ENCODE assay signal across 18 mouse cellular contexts in genomic region chr12:77138506-77139201, GRCm38 (mm10).
DNase-seq lines count a peak whose midpoint lies in the region; ATAC-seq and TF ChIP-seq lines count a peak whose summit lies in the region.
"Had no signal": no experiment of that assay in that cellular context is flagged by ENCODE, and none has a peak within 500 bp of the region (broad histone marks: within the 10 kb centered on the region; RNA-seq: fewer than 3 reads in every experiment).

No protein-coding gene starts in this region.

- peak overlapping the region; percentile 80 for H3K27ac ChIP-seq in MEL (ENCODE audit: control insufficient read depth, low read depth, low read length)
- no peak overlapping the region for H3K27ac ChIP-seq in midbrain, embryonic 13.5 days
- H3K27ac ChIP-seq: embryonic facial prominence, embryonic 12.5 days; hindbrain, embryonic 14.5 days; midbrain, embryonic 12.5 days; neural tube, embryonic 12.5 days had no signal

- H3K9me3 ChIP-seq in MEL (replicated peaks; ENCODE audit: insufficient read depth, low read length) = no peaks in the 10 kb centered on the region
- H3K9me3 ChIP-seq in midbrain, embryonic 13.5 days = no peaks in the 10 kb centered on the region
- H3K9me3 ChIP-seq: embryonic facial prominence, embryonic 12.5 days; G1E; midbrain, embryonic 12.5 days; neural tube, embryonic 12.5 days had no signal

- no peak overlapping the region for H3K4me2 ChIP-seq in midbrain, embryonic 13.5 days (replicated peaks)
- H3K4me2 ChIP-seq: embryonic facial prominence, embryonic 12.5 days; hindbrain, embryonic 14.5 days; midbrain, embryonic 12.5 days; neural tube, embryonic 12.5 days had no signal

- TF ChIP-seq RAD21 in MEL (IDR thresholded peaks at IDR 0.05; ENCODE audit: low read depth, low read length) = no peak

- peaks cover 0 to 68% of the 10 kb centered on the region in 2 experiments; a peak in 2 of 4 replicates for H3K36me3 ChIP-seq in MEL (ENCODE audit: control insufficient read depth in 1 of 2, insufficient read depth in 2 of 2, low read length in 2 of 2)
- no peaks in the 10 kb centered on the region for H3K36me3 ChIP-seq in midbrain, embryonic 13.5 days
- H3K36me3 ChIP-seq: embryonic facial prominence, embryonic 12.5 days; G1E; midbrain, embryonic 12.5 days; neural tube, embryonic 12.5 days had no signal

- H3K4me1 ChIP-seq in MEL (ENCODE audit: control insufficient read depth in 1 of 2, insufficient read depth in 2 of 2, low read length in 2 of 2) = peaks cover 27 to 52% of the 10 kb centered on the region in 2 experiments
- H3K4me1 ChIP-seq in midbrain, embryonic 13.5 days (replicated peaks) = no peaks in the 10 kb centered on the region
- H3K4me1 ChIP-seq: embryonic facial prominence, embryonic 12.5 days; midbrain, embryonic 12.5 days; neural tube, embryonic 12.5 days had no signal

- intact Hi-C loops in left cerebral cortex, postnatal 14 days (cut with DNase I) = no loop called here

- H3K9ac ChIP-seq in MEL (ENCODE audit: control insufficient read depth, low read depth, low read length, poor library complexity, severe bottlenecking) = peak overlapping the region; percentile 46
- H3K9ac ChIP-seq in midbrain, embryonic 13.5 days (replicated peaks) = no peak overlapping the region
- H3K9ac ChIP-seq: embryonic facial prominence, embryonic 12.5 days; hindbrain, embryonic 14.5 days; midbrain, embryonic 12.5 days; neural tube, embryonic 12.5 days had no signal

- H3K27me3 ChIP-seq in MEL (ENCODE audit: control insufficient read depth in 1 of 2, insufficient read depth in 2 of 2, low read length in 2 of 2) = no peaks in the 10 kb centered on the region
- H3K27me3 ChIP-seq in midbrain, embryonic 13.5 days = no peaks in the 10 kb centered on the region
- H3K27me3 ChIP-seq: embryonic facial prominence, embryonic 12.5 days; midbrain, embryonic 12.5 days; neural tube, embryonic 12.5 days had no signal

- H3K79me2 ChIP-seq in MEL (ENCODE audit: control insufficient read depth, insufficient read depth, low read length, poor library complexity) = no peaks in the 10 kb centered on the region

- 83% methylated on average over 11 of the region's 11 CpGs for WGBS in midbrain, embryonic 13.5 days

- H3K4me3 ChIP-seq in MEL (ENCODE audit: control insufficient read depth in 1 of 2, insufficient read depth in 1 of 2, low read depth in 2 of 2, low read length in 2 of 2) = no peak overlapping the region
- no peak overlapping the region for H3K4me3 ChIP-seq in midbrain, embryonic 13.5 days (replicated peaks)
- H3K4me3 ChIP-seq: embryonic facial prominence, embryonic 12.5 days; midbrain, embryonic 12.5 days; neural tube, embryonic 12.5 days had no signal

- TF ChIP-seq CTCF in MEL (IDR thresholded peaks at IDR 0.05 in 2 of 3, conservative IDR thresholded peaks at IDR 0.05 in 1 of 3; ENCODE audit: control insufficient read depth in 1 of 3, insufficient read depth in 1 of 3, low read depth in 2 of 3, low read length in 3 of 3, poor library complexity in 1 of 3, severe bottlenecking in 1 of 3) = no peak

- peak; percentile 9 to 24 for DNase-seq in spleen, postnatal 36 days (ENCODE audit: low spot score in 2 of 2)
- DNase-seq in spleen, adult 18-20 months = no peak
- peak; percentile 64 for DNase-seq in MEL (ENCODE audit: low read depth, low spot score)
- DNase-seq in left cerebral cortex, postnatal 14 days (ENCODE audit: low spot score in 2 of 2) = no peak
- DNase-seq in embryo, embryonic 9.5 days (ENCODE audit: extremely low spot score) = no peak
- DNase-seq in urinary bladder, postnatal 36 days (ENCODE audit: low spot score in 2 of 2) = no peak
- DNase-seq: cerebellum, postnatal 14 days; heart, postnatal 10 days; kidney, adult 2 months; liver had no signal

- TF ChIP-seq EP300 in MEL (IDR thresholded peaks at IDR 0.05; ENCODE audit: low read depth in 1 of 2, low read length in 2 of 2) = no peak

- peak; percentile 45 for ATAC-seq in granulocyte monocyte progenitor cell, adult 5-6 weeks (replicated peaks; ENCODE audit: poor library complexity, severe bottlenecking)
- no peak for ATAC-seq in midbrain, embryonic 13.5 days
- ATAC-seq: lung, postnatal 0 days had no signal

- TF ChIP-seq POLR2A in MEL (IDR thresholded peaks at IDR 0.05; ENCODE audit: control insufficient read depth in 1 of 2, insufficient read depth in 1 of 2, low read depth in 1 of 2, low read length in 2 of 2, poor library complexity in 1 of 2) = peak in 1 of 2 experiments; percentile 43; a peak in 2 of 4 replicates

TF ChIP-seq in MEL, 35 proteins besides CTCF, POLR2A, EP300 and RAD21:
- TF ChIP-seq TCF12 (IDR thresholded peaks at IDR 0.05; ENCODE audit: low read depth, low read length) = no peak
- TF ChIP-seq CHD1 (IDR thresholded peaks at IDR 0.05; ENCODE audit: low read depth, low read length) = no peak
- no peak for TF ChIP-seq POLR2AphosphoS2 (IDR thresholded peaks at IDR 0.05; ENCODE audit: low read length)
- TF ChIP-seq HCFC1 (IDR thresholded peaks at IDR 0.05; ENCODE audit: low read depth, low read length) = no peak
- no peak for TF ChIP-seq BHLHE40 (IDR thresholded peaks at IDR 0.05; ENCODE audit: borderline replicate concordance, low read depth, low read length)
- TF ChIP-seq MAX (IDR thresholded peaks at IDR 0.05; ENCODE audit: low read length) = no peak
- TF ChIP-seq USF2 (IDR thresholded peaks at IDR 0.05; ENCODE audit: borderline replicate concordance in 1 of 2, insufficient read depth in 1 of 2, low read depth in 1 of 2, low read length in 2 of 2) = no peak
- TF ChIP-seq ZNF384 (IDR thresholded peaks at IDR 0.05; ENCODE audit: low read depth, low read length) = no peak
- TF ChIP-seq MAFK (IDR thresholded peaks at IDR 0.05; ENCODE audit: borderline replicate concordance, low read depth, low read length) = no peak
- TF ChIP-seq ELF1 (IDR thresholded peaks at IDR 0.05; ENCODE audit: low read depth, low read length) = no peak
- peak; percentile 31; the same call in 1 of the 2 replicates for TF ChIP-seq GATA1 (IDR thresholded peaks at IDR 0.05; ENCODE audit: low read depth, low read length)
- no peak for TF ChIP-seq ZKSCAN1 (IDR thresholded peaks at IDR 0.05; ENCODE audit: low read depth, low read length)
- no peak for TF ChIP-seq MYC (IDR thresholded peaks at IDR 0.05; ENCODE audit: low read depth, low read length)
- TF ChIP-seq NRF1 (IDR thresholded peaks at IDR 0.05; ENCODE audit: insufficient read depth, low read depth, low read length, poor library complexity, severe bottlenecking) = no peak
- TF ChIP-seq GABPA (IDR thresholded peaks at IDR 0.05; ENCODE audit: low read depth, low read length) = no peak
- no peak for TF ChIP-seq POLR2AphosphoS5 (IDR thresholded peaks at IDR 0.05; ENCODE audit: borderline replicate concordance, low read depth, low read length)
- no peak for TF ChIP-seq CHD2 (IDR thresholded peaks at IDR 0.05; ENCODE audit: low read length)
- no peak for TF ChIP-seq SMC3 (IDR thresholded peaks at IDR 0.05; ENCODE audit: low read depth, low read length)
- TF ChIP-seq KAT2A (conservative IDR thresholded peaks at IDR 0.05; ENCODE audit: low read depth, low read length) = no peak
- no peak; the same call in 1 of the 2 replicates for TF ChIP-seq SIN3A (IDR thresholded peaks at IDR 0.05; ENCODE audit: low read length)
- TF ChIP-seq MXI1 (IDR thresholded peaks at IDR 0.05; ENCODE audit: low read depth, low read length) = no peak
- TF ChIP-seq USF1 (IDR thresholded peaks at IDR 0.05; ENCODE audit: low read depth, low read length) = no peak
- TF ChIP-seq NELFE (IDR thresholded peaks at IDR 0.05; ENCODE audit: low read depth, low read length) = no peak
- TF ChIP-seq ETS1 (IDR thresholded peaks at IDR 0.05; ENCODE audit: low read depth, low read length) = 0 out of 2 replicates have a peak, but pooled peaks have one; percentile 11
- peak; percentile 76; the same call in 1 of the 2 replicates for TF ChIP-seq MAZ (IDR thresholded peaks at IDR 0.05; ENCODE audit: low read depth, low read length)
- no peak for TF ChIP-seq ZC3H11A (IDR thresholded peaks at IDR 0.05; ENCODE audit: low read depth, low read length)
- no peak for TF ChIP-seq E2F4 (IDR thresholded peaks at IDR 0.05; ENCODE audit: borderline replicate concordance, low read depth, low read length)
- no peak for TF ChIP-seq UBTF (IDR thresholded peaks at IDR 0.05; ENCODE audit: borderline replicate concordance, insufficient read depth, low read depth, low read length)
- 0 out of 2 replicates have a peak, but pooled peaks have one; percentile 18 for TF ChIP-seq TBP (IDR thresholded peaks at IDR 0.05; ENCODE audit: low read depth, low read length)
- no peak for TF ChIP-seq TAL1 (IDR thresholded peaks at IDR 0.05; ENCODE audit: low read length)
- TF ChIP-seq MEF2A (IDR thresholded peaks at IDR 0.05; ENCODE audit: extremely low read depth, insufficient replicate concordance, low read depth, low read length, poor library complexity, severe bottlenecking) = no peak
- TF ChIP-seq RCOR1 (IDR thresholded peaks at IDR 0.05; ENCODE audit: low read depth, low read length) = no peak
- no peak for TF ChIP-seq JUND (IDR thresholded peaks at IDR 0.05; ENCODE audit: low read depth, low read length)
- TF ChIP-seq ZMIZ1 (IDR thresholded peaks at IDR 0.05; ENCODE audit: low read depth, low read length) = peak; percentile 45; the same call in 1 of the 2 replicates
- TF ChIP-seq MYB (IDR thresholded peaks at IDR 0.05; ENCODE audit: low read depth, low read length) = no peak

Comparison
In these comparisons a context has a peak if more than half of its experiments do, and no peak if none do; other contexts are left out.
1. DNase-seq: peak in spleen, postnatal 36 days (2 of 2) and MEL (single experiment); none in spleen, adult 18-20 months (0 of 2), left cerebral cortex, postnatal 14 days (0 of 2), embryo, embryonic 9.5 days (single experiment) and urinary bladder, postnatal 36 days (0 of 2).